Mouse (Mus musculus) embryonic facial prominence, embryonic 10.5 days (tissue): ENCODE results near the gene Ptpn18. TPM values are rescaled to one million over a fixed set of nuclear protein-coding genes. Genes with fewer than 3 reads are reported as not detected.

Experiments used
- DNase-seq: peaks from one replicate; pipeline ENCODE4 v3.0.0-alpha.2; 2017; ENCODE audit warnings: low spot score
- H3K27ac ChIP-seq: fragments of 300-500 bp; sonication (generic); replicated peaks from 2 replicates; pipeline ENCODE4 v1.5.1; 2016; ENCODE audit warnings: mild to moderate bottlenecking
- H3K27me3 ChIP-seq: fragments of 300-500 bp; sonication (generic); replicated peaks from 2 replicates; pipeline ENCODE4 v1.6.1; 2016; ENCODE audit warnings: low read depth, mild to moderate bottlenecking; ENCODE audit not compliant: poor library complexity, severe bottlenecking
- H3K36me3 ChIP-seq: fragments of 300-500 bp; sonication (generic); replicated peaks from 2 replicates; pipeline ENCODE4 v1.6.1; 2016; ENCODE audit warnings: mild to moderate bottlenecking, moderate library complexity
- H3K4me1 ChIP-seq: fragments of 300-500 bp; sonication (generic); 2 replicates; pipeline ENCODE4 v1.6.1; 2016
- H3K4me3 ChIP-seq: fragments of 300-500 bp; sonication (generic); 2 replicates; pipeline ENCODE4 v1.5.1; 2016; ENCODE audit warnings: mild to moderate bottlenecking, moderate library complexity
- H3K9me3 ChIP-seq: fragments of 300-500 bp; sonication (generic); 2 replicates; pipeline ENCODE4 v1.6.1; 2016; ENCODE audit warnings: mild to moderate bottlenecking
- WGBS: fragments of 180-500 bp; shearing (Covaris S2); methylation state at CpG from one replicate; pipeline ENCODE4 v1.1.7; 2016; 5-methylcytosine and 5-hydroxymethylcytosine counted together
- polyA plus RNA-seq: library from polyadenylated mRNA; unstranded; fragments of >200 nt; fragmentation: Nextera tagmentation; extraction: Ambion mirVana; gene quantifications from 2 replicates; pipeline ENCODE4 v1.2.1, GENCODE M21; 2016

Gene Ptpn18
- polyA plus RNA-seq, 1 experiment from 2014 or later: 4.5 TPM

GRCm38 (mm10) chr1:34472427-34473300 is 13.1 kb downstream of the Ptpn18 start:
- Histone ChIP-seq H3K9me3 (no peaks in the 10 kb centered on the region), H3K27me3 (peaks cover 44% of the 10 kb centered on the region), H3K36me3 (no peaks in the 10 kb centered on the region), H3K27ac (peak overlapping the region; percentile 73), H3K4me1 (peaks cover 16% of the 10 kb centered on the region), H3K4me3 (peak overlapping the region; percentile 72)
- peak; percentile 60 for DNase-seq
- WGBS: 1% methylated on average over 42 of the region's 43 CpGs

GRCm38 (mm10) chr1:34478891-34479655 is 19.5 kb downstream of the Ptpn18 start:
- Histone ChIP-seq H3K27me3 (peaks cover 7% of the 10 kb centered on the region), H3K27ac (no peak overlapping the region), H3K4me1 (0 out of 2 replicates have a peak, but pooled peaks cover 5% of the 10 kb centered on the region), H3K4me3 (no peak overlapping the region), H3K36me3 (no peaks in the 10 kb centered on the region), H3K9me3 (no peaks in the 10 kb centered on the region)
- 63% methylated on average over 11 of the region's 11 CpGs for whole genome bisulfite sequencing
- no peak for DNase-seq

- Histone ChIP-seq H3K27ac (no peak overlapping the region), H3K4me3 (no peak overlapping the region), H3K27me3 (peaks cover 14% of the 10 kb centered on the region; the same call in 1 of the 2 replicates), H3K9me3 (no peaks in the 10 kb centered on the region), H3K36me3 (no peaks in the 10 kb centered on the region), H3K4me1 (peaks cover 10% of the 10 kb centered on the region)
- WGBS: 79% methylated on average over 5 of the region's 5 CpGs
- DNase-seq: no peak
Observed at GRCm38 (mm10) chr1:34480801-34481200, 21.2 kb downstream of the Ptpn18 start.

GRCm38 (mm10) chr1:34481920-34482669 is 22.5 kb downstream of the Ptpn18 start:
- H3K27ac ChIP-seq: no peak overlapping the region
- no peaks in the 10 kb centered on the region for H3K9me3 ChIP-seq
- no peaks in the 10 kb centered on the region for H3K36me3 ChIP-seq
- H3K4me3 ChIP-seq: no peak overlapping the region
- H3K27me3 ChIP-seq: peaks cover 14% of the 10 kb centered on the region; the same call in 1 of the 2 replicates
- DNase-seq: no peak
- H3K4me1 ChIP-seq: peaks cover 10% of the 10 kb centered on the region
- 66% methylated on average over 5 of the region's 5 CpGs for WGBS

- 76% methylated on average over 10 of the region's 10 CpGs for WGBS
- Histone ChIP-seq H3K4me3 (no peak overlapping the region), H3K27ac (no peak overlapping the region), H3K27me3 (peaks cover 14% of the 10 kb centered on the region; the same call in 1 of the 2 replicates), H3K36me3 (no peaks in the 10 kb centered on the region), H3K4me1 (peaks cover 5% of the 10 kb centered on the region), H3K9me3 (no peaks in the 10 kb centered on the region)
- no peak for DNase-seq
Observed at GRCm38 (mm10) chr1:34484470-34484869, 24.9 kb downstream of the Ptpn18 start.

GRCm38 (mm10) chr1:34485461-34486188 is 26.1 kb downstream of the Ptpn18 start:
- Histone ChIP-seq H3K4me1 (peaks cover 5% of the 10 kb centered on the region), H3K27ac (no peak overlapping the region), H3K4me3 (peak overlapping the region; percentile 46), H3K27me3 (peaks cover 14% of the 10 kb centered on the region; the same call in 1 of the 2 replicates), H3K36me3 (no peaks in the 10 kb centered on the region), H3K9me3 (no peaks in the 10 kb centered on the region)
- WGBS: 12% methylated on average over 25 of the region's 25 CpGs
- peak; percentile 46 for DNase-seq

- DNase-seq: no peak
- Histone ChIP-seq H3K36me3 (no peaks in the 10 kb centered on the region), H3K9me3 (0 out of 2 replicates have a peak, but pooled peaks cover 2% of the 10 kb centered on the region), H3K4me1 (peaks cover 5% of the 10 kb centered on the region), H3K27me3 (peaks cover 14% of the 10 kb centered on the region; the same call in 1 of the 2 replicates), H3K27ac (no peak overlapping the region), H3K4me3 (no peak overlapping the region)
- 90% methylated on average over 3 of the region's 3 CpGs for WGBS
Observed at GRCm38 (mm10) chr1:34487383-34487782, 27.8 kb downstream of the Ptpn18 start.

GRCm38 (mm10) chr1:34489852-34490541 is 30.4 kb downstream of the Ptpn18 start:
- WGBS: 91% methylated on average over 6 of the region's 6 CpGs
- peaks cover 5% of the 10 kb centered on the region for H3K4me1 ChIP-seq
- no peak overlapping the region for H3K27ac ChIP-seq
- 0 out of 2 replicates have a peak, but pooled peaks cover 2% of the 10 kb centered on the region for H3K9me3 ChIP-seq
- H3K36me3 ChIP-seq: no peaks in the 10 kb centered on the region
- no peak overlapping the region for H3K4me3 ChIP-seq
- 0 out of 2 replicates have a peak, but pooled peaks cover 4% of the 10 kb centered on the region for H3K27me3 ChIP-seq
- DNase-seq: no peak

- Histone ChIP-seq H3K36me3 (no peaks in the 10 kb centered on the region), H3K4me3 (no peak overlapping the region), H3K27ac (no peak overlapping the region), H3K4me1 (no peaks in the 10 kb centered on the region), H3K9me3 (0 out of 2 replicates have a peak, but pooled peaks cover 2% of the 10 kb centered on the region), H3K27me3 (no peaks in the 10 kb centered on the region)
- WGBS: 89% methylated on average over 4 of the region's 4 CpGs
- DNase-seq: no peak
Observed at GRCm38 (mm10) chr1:34491480-34491879, 31.9 kb downstream of the Ptpn18 start.

- Histone ChIP-seq H3K4me1 (peaks cover 4% of the 10 kb centered on the region; the same call in 1 of the 2 replicates), H3K27me3 (no peaks in the 10 kb centered on the region), H3K4me3 (no peak overlapping the region), H3K27ac (no peak overlapping the region), H3K9me3 (no peaks in the 10 kb centered on the region), H3K36me3 (no peaks in the 10 kb centered on the region)
- 57% methylated on average over 3 of the region's 3 CpGs for WGBS
- DNase-seq: no peak
Observed at GRCm38 (mm10) chr1:34502991-34503390, 43.4 kb downstream of the Ptpn18 start.

- Histone ChIP-seq H3K9me3 (no peaks in the 10 kb centered on the region), H3K4me3 (no peak overlapping the region), H3K36me3 (no peaks in the 10 kb centered on the region), H3K4me1 (peaks cover 7% of the 10 kb centered on the region), H3K27me3 (no peaks in the 10 kb centered on the region), H3K27ac (no peak overlapping the region)
- DNase-seq: no peak
- WGBS: 54% methylated on average over 7 of the region's 7 CpGs
Observed at GRCm38 (mm10) chr1:34505307-34505706, 45.7 kb downstream of the Ptpn18 start.
